Mouse (Mus musculus) naive thymus-derived CD4-positive, alpha-beta T cell, adult 2 months (primary cell): Measurements from ENCODE around the gene Cln3.

Source experiments
- DNase-seq: peaks from one replicate; pipeline ENCODE4 v3.0.0-alpha.2; 2011; ENCODE audit warnings: low read depth

The Cln3 gene

GRCm38 (mm10) chr7:126585717-126586116 lies at the start of gene Cln3:
Cln3 (minus strand) TSS chr7:126585817.
- DNase-seq = no peak

GRCm38 (mm10) chr7:126635375-126635774 lies 49.8 kb upstream of the Cln3 start:
- no peak for DNase-seq

- DNase-seq = no peak
Observed at GRCm38 (mm10) chr7:126632478-126632877, 46.9 kb upstream of the Cln3 start.

- DNase-seq = no peak
Observed at GRCm38 (mm10) chr7:126630824-126631518, 45.4 kb upstream of the Cln3 start, which contains the start of gene Nupr1. Nupr1 (minus strand) TSS chr7:126630861.

GRCm38 (mm10) chr7:126629915-126630314 lies 44.3 kb upstream of the Cln3 start:
- no peak for DNase-seq

- no peak for DNase-seq
Observed at GRCm38 (mm10) chr7:126628111-126628510, 42.5 kb upstream of the Cln3 start.

GRCm38 (mm10) chr7:126625807-126626600 lies 40.4 kb upstream of the Cln3 start:
- no peak for DNase-seq

GRCm38 (mm10) chr7:126625369-126625768 lies 39.8 kb upstream of the Cln3 start:
- DNase-seq = no peak

- no peak for DNase-seq
Observed at GRCm38 (mm10) chr7:126624774-126625173, 39.2 kb upstream of the Cln3 start.

GRCm38 (mm10) chr7:126623381-126623780 lies 37.8 kb upstream of the Cln3 start:
- DNase-seq = no peak

- DNase-seq = no peak
Observed at GRCm38 (mm10) chr7:126621452-126622359, 36.1 kb upstream of the Cln3 start.

GRCm38 (mm10) chr7:126619559-126620275 lies 34.1 kb upstream of the Cln3 start:
- no peak for DNase-seq

- no peak for DNase-seq
Observed at GRCm38 (mm10) chr7:126616707-126617106, 31.1 kb upstream of the Cln3 start.

GRCm38 (mm10) chr7:126612736-126613135 lies 27.1 kb upstream of the Cln3 start:
- DNase-seq = no peak

- no peak for DNase-seq
Observed at GRCm38 (mm10) chr7:126607796-126608195, 22.2 kb upstream of the Cln3 start.

- no peak for DNase-seq
Observed at GRCm38 (mm10) chr7:126607064-126607463, 21.4 kb upstream of the Cln3 start.

GRCm38 (mm10) chr7:126606611-126607010 lies 21.0 kb upstream of the Cln3 start:
- DNase-seq = peak; percentile 51

- DNase-seq = no peak
Observed at GRCm38 (mm10) chr7:126602650-126603049, 17.0 kb upstream of the Cln3 start.

- DNase-seq = no peak
Observed at GRCm38 (mm10) chr7:126601896-126602295, 16.3 kb upstream of the Cln3 start.

- no peak for DNase-seq
Observed at GRCm38 (mm10) chr7:126598919-126599318, 13.3 kb upstream of the Cln3 start.

GRCm38 (mm10) chr7:126596414-126596813 lies 10.8 kb upstream of the Cln3 start:
- DNase-seq = no peak

- no peak for DNase-seq
Observed at GRCm38 (mm10) chr7:126595890-126596289, 10.3 kb upstream of the Cln3 start.
